Mouse (Mus musculus): ENCODE measurements around the gene Cap1. TPM values are rescaled to one million over a fixed set of nuclear protein-coding genes. Genes with fewer than 3 reads are reported as not detected.

Gene Cap1
- 69.7 and 74.4 TPM in 2 replicates for polyA plus RNA-seq (2014; fragmentation: Nextera tagmentation; extraction: Ambion mirVana)

- Histone ChIP-seq H3K9me3 (ENCODE audit: control insufficient read depth, low read length) (no peaks in the 10 kb centered on the region), H3K4me3 (ENCODE audit: low read depth, low read length) (peak within 1 kb of the TSS; percentile 79), H3K4me2 (peak within 1 kb of the TSS; percentile 81), H3K4me1 (ENCODE audit: control insufficient read depth, insufficient read depth, low read length) (peaks cover 16% of the 10 kb centered on the region), H3K27me3 (ENCODE audit: control insufficient read depth, insufficient read depth, low read length) (no peaks in the 10 kb centered on the region), H3K36me3 (ENCODE audit: control insufficient read depth, insufficient read depth, low read length) (no peaks in the 10 kb centered on the region), H3K27ac (ENCODE audit: low read depth, low read length) (peak within 1 kb of the TSS; percentile 95), H3K9ac (ENCODE audit: low read length) (peak within 1 kb of the TSS; percentile 85)
- ATAC-seq (ENCODE audit: low FRiP score) (peak; percentile 96), DNase-seq (ENCODE audit: low spot score, missing footprints) (peak; percentile 100)
- under 1% methylated on average over 49 of the region's 49 CpGs for WGBS
Observed at GRCm38 (mm10) chr4:122885768-122886578, at the start of gene Cap1. Cap1 (minus strand) TSS chr4:122886056.

DNA sequence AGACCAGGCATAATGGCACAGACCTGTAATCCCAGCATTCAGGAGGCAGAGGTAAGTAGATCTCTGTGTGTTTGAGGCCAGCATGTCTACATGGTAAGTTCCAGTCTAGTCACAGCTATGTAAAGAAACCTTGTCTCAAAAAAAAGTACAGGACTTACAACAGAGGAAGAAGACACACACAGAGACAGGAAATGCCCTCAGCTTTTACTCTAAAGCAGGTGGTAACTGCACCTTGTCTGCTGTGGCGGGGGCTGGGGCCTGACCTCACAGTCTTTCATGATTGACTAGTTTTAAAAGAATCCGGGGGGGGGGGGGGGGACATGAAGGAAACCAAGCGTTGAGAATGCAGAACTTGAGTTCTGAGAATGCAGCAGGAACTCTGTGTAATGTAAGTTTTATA lies 48.0 kb upstream of the Cap1 start:
- 58% methylated on average over 3 of the region's 3 CpGs for WGBS
- ATAC-seq (ENCODE audit: low FRiP score) (no peak), DNase-seq (ENCODE audit: low spot score, missing footprints) (peak; percentile 14)
- no peaks in the 10 kb centered on the region for H3K36me3 ChIP-seq (ENCODE audit: control insufficient read depth, insufficient read depth, low read length)
- no peak overlapping the region for H3K27ac ChIP-seq (ENCODE audit: low read depth, low read length)
- no peaks in the 10 kb centered on the region for H3K27me3 ChIP-seq (ENCODE audit: control insufficient read depth, insufficient read depth, low read length)
- no peak overlapping the region for H3K4me2 ChIP-seq
- no peak overlapping the region for H3K9ac ChIP-seq (ENCODE audit: low read length)
- H3K4me3 ChIP-seq (ENCODE audit: low read depth, low read length) = no peak overlapping the region
- no peaks in the 10 kb centered on the region for H3K9me3 ChIP-seq (ENCODE audit: control insufficient read depth, low read length)
- H3K4me1 ChIP-seq (ENCODE audit: control insufficient read depth, insufficient read depth, low read length) = no peaks in the 10 kb centered on the region

DNA sequence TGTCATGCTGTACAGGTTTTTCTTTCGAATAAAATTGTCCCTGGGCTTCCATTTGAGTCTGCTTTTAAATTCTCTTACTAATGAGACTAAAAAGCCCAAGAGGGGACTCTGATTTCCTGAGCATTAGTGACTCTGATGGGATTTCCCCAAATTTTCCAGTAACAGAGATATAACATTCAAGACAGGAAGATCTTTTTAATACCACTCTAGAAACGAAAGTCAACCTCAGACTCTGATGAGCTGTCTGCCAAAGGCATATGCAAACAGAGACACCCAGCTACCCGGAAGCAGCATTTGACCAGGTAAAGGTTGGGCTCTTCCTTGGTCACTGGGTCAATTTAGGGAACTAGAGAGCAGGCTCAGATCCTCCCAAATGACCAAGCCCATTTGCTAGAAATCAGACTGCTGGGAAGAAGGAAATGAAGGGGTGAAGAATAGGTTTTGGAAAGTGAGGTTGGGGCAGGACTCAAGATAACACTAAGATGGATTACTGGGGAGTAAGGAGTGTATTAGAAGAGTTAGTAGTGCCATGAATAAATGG lies 47.3 kb upstream of the Cap1 start:
- H3K4me3 ChIP-seq (ENCODE audit: low read depth, low read length) = no peak overlapping the region
- 78% methylated on average over 3 of the region's 3 CpGs for WGBS
- no peak overlapping the region for H3K27ac ChIP-seq (ENCODE audit: low read depth, low read length)
- H3K4me2 ChIP-seq = no peak overlapping the region
- H3K9ac ChIP-seq (ENCODE audit: low read length) = no peak overlapping the region
- ATAC-seq (ENCODE audit: low FRiP score) (no peak), DNase-seq (ENCODE audit: low spot score, missing footprints) (no peak)
- H3K9me3 ChIP-seq (ENCODE audit: control insufficient read depth, low read length) = no peaks in the 10 kb centered on the region
- no peaks in the 10 kb centered on the region for H3K4me1 ChIP-seq (ENCODE audit: control insufficient read depth, insufficient read depth, low read length)
- no peaks in the 10 kb centered on the region for H3K36me3 ChIP-seq (ENCODE audit: control insufficient read depth, insufficient read depth, low read length)
- H3K27me3 ChIP-seq (ENCODE audit: control insufficient read depth, insufficient read depth, low read length) = no peaks in the 10 kb centered on the region

- 77% methylated on average over 8 of the region's 8 CpGs for WGBS
- Histone ChIP-seq H3K27me3 (ENCODE audit: control insufficient read depth, insufficient read depth, low read length) (no peaks in the 10 kb centered on the region), H3K9ac (ENCODE audit: low read length) (no peak overlapping the region), H3K27ac (ENCODE audit: low read depth, low read length) (no peak overlapping the region), H3K9me3 (ENCODE audit: control insufficient read depth, low read length) (no peaks in the 10 kb centered on the region), H3K4me2 (no peak overlapping the region), H3K4me3 (ENCODE audit: low read depth, low read length) (no peak overlapping the region), H3K36me3 (ENCODE audit: control insufficient read depth, insufficient read depth, low read length) (no peaks in the 10 kb centered on the region), H3K4me1 (ENCODE audit: control insufficient read depth, insufficient read depth, low read length) (no peaks in the 10 kb centered on the region)
- ATAC-seq (ENCODE audit: low FRiP score) (no peak), DNase-seq (ENCODE audit: low spot score, missing footprints) (peak; percentile 41)
Observed at GRCm38 (mm10) chr4:122932239-122932978, 46.6 kb upstream of the Cap1 start.

DNA sequence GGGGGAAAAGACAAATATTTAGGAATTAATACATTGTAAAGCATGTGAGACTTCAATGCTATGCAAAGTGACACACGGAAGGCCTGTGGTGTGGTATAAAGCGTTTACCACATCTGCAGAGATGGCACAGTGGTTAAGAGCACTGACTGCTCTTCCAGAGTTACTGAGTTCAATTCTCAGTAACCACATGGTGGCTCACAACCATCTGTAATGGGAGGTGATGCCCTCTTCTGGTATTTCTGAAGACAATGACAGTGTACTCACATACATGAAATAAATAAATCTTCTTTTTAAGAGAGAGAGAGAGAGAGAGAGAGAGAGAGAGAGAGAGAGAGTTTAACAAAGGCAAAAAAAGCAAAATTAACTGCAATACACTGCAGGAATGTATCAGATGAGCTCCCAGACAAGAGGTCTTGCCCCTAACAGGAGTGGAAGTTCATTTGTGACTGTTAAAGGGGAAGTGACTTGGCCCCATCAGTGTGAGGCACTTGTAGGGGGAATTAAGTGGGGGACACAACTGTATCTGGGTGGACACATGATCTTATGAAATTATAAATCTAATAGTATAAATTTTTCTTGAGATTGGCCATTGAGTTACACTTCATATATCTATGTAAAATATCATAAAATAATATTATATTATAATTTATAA lies 45.2 kb upstream of the Cap1 start:
- ATAC-seq (ENCODE audit: low FRiP score) = no peak
- no peak for DNase-seq (ENCODE audit: low spot score, missing footprints)
- Histone ChIP-seq H3K27ac (ENCODE audit: low read depth, low read length) (no peak overlapping the region), H3K36me3 (ENCODE audit: control insufficient read depth, insufficient read depth, low read length) (no peaks in the 10 kb centered on the region), H3K4me2 (no peak overlapping the region), H3K9ac (ENCODE audit: low read length) (no peak overlapping the region), H3K9me3 (ENCODE audit: control insufficient read depth, low read length) (no peaks in the 10 kb centered on the region), H3K4me3 (ENCODE audit: low read depth, low read length) (no peak overlapping the region), H3K27me3 (ENCODE audit: control insufficient read depth, insufficient read depth, low read length) (no peaks in the 10 kb centered on the region), H3K4me1 (ENCODE audit: control insufficient read depth, insufficient read depth, low read length) (no peaks in the 10 kb centered on the region)
- WGBS = 84% methylated on average over 2 of the region's 2 CpGs

DNA sequence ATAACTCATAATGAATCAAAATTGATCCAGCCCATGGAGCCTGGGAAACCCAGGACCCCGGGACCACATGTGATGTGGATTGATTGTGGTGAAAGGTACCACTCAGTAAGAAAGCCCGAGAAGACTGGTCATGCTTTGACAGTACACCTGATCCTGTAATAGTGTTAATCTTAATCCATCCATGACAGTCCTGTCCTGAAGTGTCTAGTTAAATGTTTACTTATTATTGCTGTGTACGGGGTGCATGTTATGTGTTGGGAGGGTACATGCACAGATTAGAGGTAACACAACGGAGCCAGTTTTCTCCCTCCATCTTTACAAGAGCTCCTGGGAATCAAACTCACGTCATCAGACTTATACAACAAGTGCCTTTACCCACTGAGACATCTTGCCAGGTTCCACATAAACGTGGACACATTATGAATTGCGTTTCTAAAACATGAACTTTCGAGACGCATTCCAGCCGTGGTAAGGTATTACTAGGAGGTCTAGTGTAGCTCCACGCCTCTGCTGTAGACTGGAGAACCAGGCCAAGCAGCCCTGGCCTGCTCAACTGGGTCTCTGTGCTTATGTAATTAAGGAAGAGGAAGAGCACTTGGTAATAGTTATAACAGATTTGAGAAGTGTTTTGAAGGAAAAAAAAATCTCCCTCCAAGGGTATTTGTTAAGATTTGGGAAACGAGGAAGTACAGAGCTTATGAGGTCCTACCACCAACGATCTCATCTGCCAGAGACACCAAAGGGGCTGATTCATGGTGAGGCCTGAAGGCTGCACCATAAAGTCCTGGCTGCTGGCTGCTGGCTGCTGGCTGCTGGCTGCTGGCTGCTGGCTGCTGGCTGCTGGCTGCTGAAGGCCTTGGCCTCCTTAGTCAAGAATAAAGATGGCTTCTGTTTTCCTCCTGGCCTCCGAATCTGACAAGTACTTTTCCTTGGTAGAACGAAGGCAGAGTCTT lies 37.8 kb upstream of the Cap1 start:
- Histone ChIP-seq H3K9ac (ENCODE audit: low read length) (no peak overlapping the region), H3K4me2 (no peak overlapping the region), H3K27ac (ENCODE audit: low read depth, low read length) (no peak overlapping the region), H3K36me3 (ENCODE audit: control insufficient read depth, insufficient read depth, low read length) (no peaks in the 10 kb centered on the region), H3K9me3 (ENCODE audit: control insufficient read depth, low read length) (no peaks in the 10 kb centered on the region), H3K4me3 (ENCODE audit: low read depth, low read length) (no peak overlapping the region), H3K27me3 (ENCODE audit: control insufficient read depth, insufficient read depth, low read length) (no peaks in the 10 kb centered on the region), H3K4me1 (ENCODE audit: control insufficient read depth, insufficient read depth, low read length) (peaks cover 4% of the 10 kb centered on the region; the same call in 1 of the 2 replicates)
- ATAC-seq (ENCODE audit: low FRiP score) = no peak
- 86% methylated on average over 15 of the region's 15 CpGs for WGBS
- no peak for DNase-seq (ENCODE audit: low spot score, missing footprints)

DNA sequence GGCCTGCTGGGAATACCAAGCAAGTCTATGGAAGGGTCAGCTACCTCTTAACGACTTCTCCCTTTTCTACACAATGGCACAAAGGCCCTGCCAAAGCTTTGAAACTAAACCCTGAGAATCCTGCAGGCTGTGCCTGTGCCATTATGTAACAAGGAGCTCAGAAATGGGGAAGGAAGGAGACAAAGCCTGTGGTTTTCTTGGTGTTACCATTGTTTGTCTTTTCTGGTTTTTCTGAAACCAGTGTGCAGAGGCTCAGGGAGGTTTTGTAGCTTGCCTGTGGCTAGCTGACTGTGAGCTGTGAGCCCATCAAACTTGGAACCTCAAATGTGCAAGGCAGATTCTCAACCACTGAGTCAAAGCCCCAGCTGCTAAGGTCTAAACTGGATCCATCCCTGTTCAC lies 37.0 kb upstream of the Cap1 start:
- WGBS = 14% methylated on average over 1 of the region's 1 CpGs
- Histone ChIP-seq H3K36me3 (ENCODE audit: control insufficient read depth, insufficient read depth, low read length) (no peaks in the 10 kb centered on the region), H3K9me3 (ENCODE audit: control insufficient read depth, low read length) (no peaks in the 10 kb centered on the region), H3K27ac (ENCODE audit: low read depth, low read length) (peak overlapping the region; percentile 25), H3K9ac (ENCODE audit: low read length) (no peak overlapping the region), H3K27me3 (ENCODE audit: control insufficient read depth, insufficient read depth, low read length) (no peaks in the 10 kb centered on the region), H3K4me2 (no peak overlapping the region), H3K4me1 (ENCODE audit: control insufficient read depth, insufficient read depth, low read length) (peaks cover 4% of the 10 kb centered on the region; the same call in 1 of the 2 replicates), H3K4me3 (ENCODE audit: low read depth, low read length) (no peak overlapping the region)
- ATAC-seq (ENCODE audit: low FRiP score) (no peak), DNase-seq (ENCODE audit: low spot score, missing footprints) (no peak)

DNA sequence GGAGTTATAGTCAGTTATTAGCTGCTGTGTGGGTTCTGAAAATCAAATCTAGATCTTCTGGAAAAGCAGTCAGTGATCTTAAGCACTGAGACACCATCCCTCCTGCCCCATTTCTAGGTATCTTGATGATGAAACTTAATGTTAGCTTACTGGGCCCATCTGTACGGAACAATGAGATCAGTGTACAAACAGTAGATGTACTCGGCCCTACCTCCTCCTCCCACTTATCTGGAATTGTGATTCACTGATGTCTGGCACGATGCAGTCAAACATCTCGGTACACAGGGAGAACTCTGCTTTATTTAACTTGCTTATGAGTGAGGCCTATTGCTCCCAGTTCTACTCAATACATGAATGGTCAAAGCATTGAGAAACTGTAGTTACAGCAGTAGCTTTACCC lies 30.1 kb upstream of the Cap1 start:
- Histone ChIP-seq H3K9me3 (ENCODE audit: control insufficient read depth, low read length) (peaks cover 3% of the 10 kb centered on the region; the same call in 1 of the 2 replicates), H3K4me1 (ENCODE audit: control insufficient read depth, insufficient read depth, low read length) (no peaks in the 10 kb centered on the region), H3K9ac (ENCODE audit: low read length) (no peak overlapping the region), H3K27me3 (ENCODE audit: control insufficient read depth, insufficient read depth, low read length) (no peaks in the 10 kb centered on the region), H3K27ac (ENCODE audit: low read depth, low read length) (no peak overlapping the region), H3K4me3 (ENCODE audit: low read depth, low read length) (no peak overlapping the region), H3K4me2 (no peak overlapping the region), H3K36me3 (ENCODE audit: control insufficient read depth, insufficient read depth, low read length) (no peaks in the 10 kb centered on the region)
- DNase-seq (ENCODE audit: low spot score, missing footprints) (no peak), ATAC-seq (ENCODE audit: low FRiP score) (no peak)
- WGBS = 93% methylated on average over 4 of the region's 4 CpGs
